Mouse (Mus musculus): Measurements from ENCODE around the gene Trpc5.

The Trpc5 gene

GRCm38 (mm10) chrX:144335332-144336015 is 352.5 kb downstream of the Trpc5 start:
- DNase-seq (ENCODE audit: low read depth) = no peak

Data from NIH3T3 (cell line).